Mouse (Mus musculus) megakaryocyte, adult 5-6 weeks (primary cell): Measurements from ENCODE around the gene Togaram2. TPM values are rescaled to one million over a fixed set of nuclear protein-coding genes. Genes with fewer than 3 reads are reported as not detected.
"Not testable (repeated sequence)": the region's sequence is repeated elsewhere in the genome, so short reads cannot be mapped to it uniquely, and the experiment has no call there.

Experiments used
- ATAC-seq: 2 replicates; pipeline ENCODE4 v1.8.0; 2016; ENCODE audit warnings: mild to moderate bottlenecking, inconsistent platforms; ENCODE audit not compliant: poor library complexity, severe bottlenecking
- total RNA-seq, 2 experiments: library from RNA; stranded (forward) in 1 of 2; stranded (reverse) in 1 of 2; fragments of 153-499, 151-499 nt in 1 of 2; fragments of 221-1000, 200-1000 nt in 1 of 2; gene quantifications; 2 replicates each; pipeline versions ENCODE4 v1.2.3 to v1.2.4; 2015 to 2017

The Togaram2 gene
- total RNA-seq (2015) (not detected in 2 replicates), total RNA-seq (2017) (not detected in 2 replicates)

DNA sequence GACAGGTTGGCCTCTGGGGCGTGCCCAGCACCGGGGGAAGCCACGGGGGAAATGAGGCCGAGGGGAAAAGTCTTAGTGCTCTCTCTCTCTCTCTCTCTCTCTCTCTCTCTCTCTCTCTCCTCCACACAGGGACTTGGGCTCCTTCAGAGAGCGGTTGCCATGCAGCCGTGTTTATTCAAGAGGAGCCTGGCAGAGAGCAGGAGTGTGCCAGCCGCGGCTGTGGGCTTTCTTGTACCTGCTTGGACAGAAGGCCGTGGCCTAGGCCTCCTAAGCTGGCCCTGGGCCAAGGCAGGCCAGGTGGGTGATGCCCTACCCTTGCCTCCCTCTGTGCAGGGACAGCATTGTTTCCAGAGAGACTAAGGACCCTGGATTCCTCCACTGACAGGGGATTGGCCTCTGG is at the start of gene Togaram2:
TSS of gene Togaram2 (plus strand) at position 170 of the 400 bp plus-strand sequence.
- ATAC-seq, result no peak

DNA sequence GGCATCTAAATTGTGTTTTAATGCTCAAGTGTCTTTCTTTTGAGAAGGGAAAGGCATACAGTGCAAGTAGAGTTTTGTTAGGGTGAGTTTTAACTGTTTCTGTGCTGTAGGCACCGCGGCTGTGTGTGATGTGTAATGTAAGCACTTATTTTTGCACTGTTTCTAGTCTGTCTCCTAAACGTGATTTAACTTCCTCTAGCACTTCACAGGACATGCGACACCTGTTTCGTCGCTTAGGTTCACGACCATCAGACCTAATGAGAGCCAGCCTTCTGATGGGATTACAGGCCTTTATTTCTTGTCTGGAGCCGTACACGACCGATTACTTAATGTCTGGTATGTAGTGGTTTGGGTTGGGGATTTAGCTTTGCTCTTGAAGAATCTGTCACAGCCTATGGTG is 41.3 kb upstream of the Togaram2 start:
- ATAC-seq, result no peak

DNA sequence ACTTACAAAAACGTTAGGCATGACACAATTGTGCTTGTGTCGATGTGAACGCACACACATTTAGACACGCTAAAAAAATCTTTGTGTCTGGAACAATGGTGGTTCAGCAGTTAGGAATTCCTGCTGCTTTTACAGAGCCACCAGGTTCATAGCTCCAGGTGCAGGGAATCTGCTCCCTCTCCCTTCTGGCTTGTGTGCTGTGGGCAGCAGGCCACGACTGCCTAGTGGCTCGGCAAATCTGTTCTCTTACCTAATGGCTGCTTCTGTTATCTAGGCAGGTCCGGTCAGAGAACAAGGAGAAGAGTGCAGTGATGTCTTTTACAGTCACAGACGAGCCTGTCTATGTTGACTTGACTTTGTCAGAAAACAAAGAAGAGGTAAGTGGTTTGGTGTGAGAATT is 39.7 kb upstream of the Togaram2 start:
- no peak for ATAC-seq

DNA sequence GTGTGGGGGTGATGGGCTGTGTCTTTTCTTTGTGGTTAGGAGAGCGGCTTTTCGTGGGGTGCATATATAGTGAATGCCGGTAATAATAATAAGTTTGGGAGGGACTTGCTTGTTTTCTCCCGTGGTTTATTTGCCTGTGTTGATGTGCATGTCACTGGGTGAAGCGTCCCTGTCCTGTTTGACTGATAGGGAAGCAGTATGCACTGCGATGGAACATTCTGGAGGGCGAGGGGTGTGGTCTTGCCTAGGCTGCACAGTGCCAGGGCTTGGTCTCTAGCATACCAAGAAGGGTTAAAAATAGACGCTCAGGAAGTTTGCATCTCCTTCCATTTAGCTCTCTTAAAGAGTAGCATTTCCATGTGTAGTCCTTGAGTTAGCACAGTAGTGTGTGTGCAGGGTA is 36.3 kb upstream of the Togaram2 start:
- no peak for ATAC-seq

DNA sequence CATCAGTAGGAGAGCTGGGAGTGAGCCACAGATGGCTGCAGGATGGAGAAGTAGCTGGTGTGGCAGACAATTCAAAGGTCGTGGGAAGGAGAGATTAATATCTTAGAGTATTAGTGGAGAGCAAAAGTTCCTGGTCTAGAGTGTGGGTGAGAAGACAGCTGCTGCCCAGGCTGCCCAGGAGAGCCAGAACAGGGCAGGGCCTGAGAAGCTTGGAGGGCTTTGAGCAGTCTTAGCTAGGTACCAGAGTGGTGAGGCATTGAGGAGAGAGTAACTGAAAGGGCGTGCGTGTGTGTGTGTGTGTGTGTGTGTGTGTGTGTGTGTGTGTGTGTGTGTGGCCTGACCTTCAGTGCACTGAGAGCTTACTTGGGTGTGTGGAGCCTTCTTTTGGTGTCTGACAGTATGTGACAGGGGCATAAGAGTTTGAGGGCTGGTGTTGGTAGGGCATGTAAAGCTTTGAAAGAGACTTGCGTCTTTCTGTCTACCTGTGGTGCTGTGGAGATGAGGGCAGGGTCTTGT is 35.3 kb upstream of the Togaram2 start:
- no peak for ATAC-seq

DNA sequence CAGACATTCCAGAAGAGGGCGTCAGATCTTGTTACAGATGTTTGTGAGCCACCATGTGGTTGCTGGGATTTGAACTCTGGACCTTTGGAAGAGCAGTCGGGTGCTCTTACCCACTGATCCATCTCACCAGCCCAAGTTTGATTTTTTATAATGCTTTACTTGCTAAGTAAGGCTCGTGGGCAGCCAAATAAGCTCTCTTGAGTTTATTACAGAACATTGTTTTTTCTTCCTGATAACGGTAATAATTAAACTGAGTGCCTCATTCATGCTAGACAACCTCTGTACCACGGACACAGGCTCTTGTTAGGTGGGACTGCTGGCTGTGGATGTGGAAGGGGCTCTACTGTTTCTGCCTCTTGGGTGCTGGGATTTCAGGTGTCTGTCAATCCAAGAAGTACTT is 34.0 kb upstream of the Togaram2 start:
- ATAC-seq, result not testable (repeated sequence)

DNA sequence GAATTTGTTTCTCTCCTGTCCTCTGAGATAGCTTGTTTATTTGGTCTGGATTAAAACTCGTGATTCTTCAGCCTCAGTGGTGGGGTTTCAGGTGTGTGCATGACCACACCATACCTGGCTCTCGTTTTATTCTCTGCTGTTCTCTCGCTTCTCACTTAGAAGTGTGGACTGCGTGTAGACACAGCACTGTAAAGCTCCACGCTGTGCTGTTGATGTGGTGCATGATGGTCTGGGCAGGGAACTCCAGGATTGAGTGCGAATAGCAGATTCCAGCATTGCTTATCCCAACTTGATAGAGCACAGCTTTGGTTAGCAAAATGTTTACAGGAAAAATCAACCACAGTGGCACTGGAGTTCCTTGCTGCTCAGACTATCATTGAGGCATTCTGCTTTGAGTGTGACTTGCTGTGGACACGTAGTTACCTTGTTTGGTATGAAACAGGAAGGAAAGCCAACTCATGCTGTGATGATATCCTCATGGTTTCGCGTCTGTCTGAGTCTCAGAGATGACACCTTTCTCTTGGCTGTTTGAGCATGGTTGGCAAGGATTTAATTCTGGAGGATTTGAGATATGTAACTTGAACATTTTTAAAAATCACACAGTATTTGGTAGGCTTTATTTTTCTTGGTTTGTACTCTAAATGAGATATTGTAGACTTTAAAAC is 32.5 kb upstream of the Togaram2 start:
- no peak for ATAC-seq

DNA sequence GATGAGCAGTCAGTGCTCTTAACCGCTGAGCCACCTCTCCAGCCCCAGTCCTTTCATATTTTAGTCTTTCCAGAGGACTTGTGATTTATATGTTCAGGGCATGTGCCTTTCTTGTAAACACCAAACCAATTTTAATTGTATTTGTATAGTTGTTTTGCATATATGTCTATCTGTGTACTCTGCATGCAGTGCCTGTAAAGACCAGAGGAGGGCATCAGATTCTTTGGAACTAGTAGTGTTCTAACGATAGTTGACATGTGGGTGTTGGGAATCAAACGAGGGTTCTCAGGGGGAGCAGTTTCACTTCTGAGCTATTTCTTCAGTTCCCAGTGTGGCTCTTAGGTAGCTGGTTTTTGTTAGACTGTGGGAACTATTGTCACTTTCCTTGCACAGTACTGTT is 30.9 kb upstream of the Togaram2 start:
- ATAC-seq, result no peak

DNA sequence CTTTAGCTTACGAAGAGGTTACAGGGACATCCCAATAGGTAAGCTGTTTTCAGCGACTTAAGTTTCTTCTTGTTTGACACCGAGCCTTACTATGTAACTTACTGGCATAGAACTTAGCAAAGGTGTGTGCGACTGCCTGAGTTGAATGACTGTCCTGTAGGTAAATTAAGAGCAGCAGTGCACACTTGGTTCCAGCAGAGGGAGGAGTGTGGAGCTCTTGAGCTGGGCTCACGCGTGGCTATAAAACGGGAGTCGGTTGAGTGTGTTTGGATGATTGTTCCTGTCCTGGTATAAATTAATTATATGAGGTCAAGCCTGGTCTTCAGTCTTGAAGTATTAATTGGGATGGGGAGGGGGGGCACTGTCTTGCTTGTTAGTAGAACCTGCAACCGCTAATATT is 23.1 kb upstream of the Togaram2 start:
- ATAC-seq, result no peak

DNA sequence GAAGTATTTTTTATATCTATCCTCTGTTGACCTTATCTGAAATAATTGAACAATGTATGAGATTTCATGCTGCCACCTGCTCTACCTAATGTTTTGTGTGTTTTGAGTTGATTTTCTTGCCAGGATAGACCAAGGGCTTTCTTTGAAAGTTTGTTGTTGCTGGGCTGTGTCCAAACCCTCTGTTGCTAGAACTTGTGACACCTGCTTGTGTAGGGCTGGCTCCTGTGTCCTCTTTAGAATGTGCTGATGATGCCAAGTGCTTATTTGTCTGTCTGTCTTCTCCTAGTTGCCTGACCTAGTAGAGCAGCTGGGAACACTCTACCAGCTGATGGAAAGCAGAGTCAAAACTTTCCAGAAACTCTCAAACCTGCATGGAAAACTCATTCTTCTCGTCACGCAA is 20.6 kb upstream of the Togaram2 start:
- no peak for ATAC-seq

DNA sequence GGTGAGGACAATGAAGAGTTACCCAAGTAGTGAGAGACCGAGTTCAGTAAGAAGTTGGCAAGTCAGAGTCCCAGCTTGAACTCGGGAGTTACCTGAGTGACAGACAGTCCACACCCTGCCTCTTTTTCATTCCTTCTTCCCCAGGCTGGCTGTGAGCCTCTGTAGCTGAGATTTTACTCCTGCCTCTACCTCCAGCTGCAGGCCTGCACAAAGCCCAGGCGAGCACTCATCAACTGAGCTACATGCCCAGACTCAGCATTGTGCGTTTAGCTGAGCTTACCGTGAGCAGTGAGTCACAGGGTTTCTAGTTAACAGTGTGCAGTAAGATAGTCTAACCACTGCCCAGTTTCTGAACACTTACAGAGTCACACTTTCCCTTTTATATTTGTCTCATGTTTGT is 20.1 kb upstream of the Togaram2 start:
- ATAC-seq, result no peak

DNA sequence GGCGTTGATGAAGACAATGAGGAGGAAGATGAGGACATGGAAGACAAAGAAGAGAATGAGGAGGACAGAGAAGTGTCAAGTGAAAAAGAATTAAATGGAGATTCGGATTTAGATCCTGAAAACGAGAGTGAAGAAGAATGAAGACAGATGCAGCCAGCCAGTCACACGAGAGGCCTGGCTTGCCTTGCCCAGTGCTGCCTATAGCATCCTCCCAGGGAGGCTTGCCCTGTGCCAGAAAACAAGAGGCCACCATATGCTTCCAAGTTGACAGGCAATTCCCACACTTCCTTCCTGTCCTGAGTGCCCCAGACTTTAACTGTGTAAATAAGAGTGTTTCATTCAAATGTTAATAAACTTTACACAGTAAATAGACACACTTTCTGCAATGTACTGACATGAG is 15.5 kb upstream of the Togaram2 start:
- ATAC-seq, result no peak

DNA sequence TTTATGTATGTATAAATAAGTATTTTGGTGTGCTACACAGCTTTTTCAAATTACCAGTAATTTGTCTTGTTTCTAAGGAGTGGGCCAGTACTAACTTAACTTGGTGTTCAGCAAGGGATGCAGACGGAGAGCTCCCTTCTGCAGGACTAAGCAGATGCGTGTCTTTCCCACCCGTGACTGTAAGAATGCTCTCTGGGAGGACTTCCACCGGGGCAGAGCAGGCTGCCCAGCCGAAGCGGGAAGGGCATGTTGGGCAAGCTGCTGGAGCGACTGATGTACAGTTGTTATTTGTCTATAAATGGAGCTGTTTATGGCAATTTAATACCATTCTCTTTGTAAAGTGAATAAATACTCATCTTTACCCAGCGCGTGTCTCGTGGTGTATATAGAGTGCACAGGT is 14.4 kb upstream of the Togaram2 start:
- no peak for ATAC-seq

DNA sequence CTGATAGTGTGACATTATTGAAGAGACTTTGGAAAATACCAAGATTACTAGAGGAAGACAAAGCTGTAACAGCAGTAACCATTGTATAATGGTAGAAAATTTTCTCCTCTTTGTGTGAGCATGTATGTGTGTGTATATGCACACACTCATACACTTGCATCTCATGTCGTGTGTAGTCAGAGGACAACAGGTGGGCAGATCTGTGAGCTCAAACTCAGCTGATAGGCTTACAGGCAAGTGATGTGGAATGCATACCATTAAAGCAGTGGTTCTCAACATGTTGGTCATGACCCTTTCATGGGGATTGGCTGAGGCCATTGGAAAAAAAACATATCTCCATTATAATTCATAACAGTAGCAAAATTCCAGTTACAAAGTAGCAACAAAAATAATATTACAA is 12.7 kb upstream of the Togaram2 start:
- no peak for ATAC-seq

DNA sequence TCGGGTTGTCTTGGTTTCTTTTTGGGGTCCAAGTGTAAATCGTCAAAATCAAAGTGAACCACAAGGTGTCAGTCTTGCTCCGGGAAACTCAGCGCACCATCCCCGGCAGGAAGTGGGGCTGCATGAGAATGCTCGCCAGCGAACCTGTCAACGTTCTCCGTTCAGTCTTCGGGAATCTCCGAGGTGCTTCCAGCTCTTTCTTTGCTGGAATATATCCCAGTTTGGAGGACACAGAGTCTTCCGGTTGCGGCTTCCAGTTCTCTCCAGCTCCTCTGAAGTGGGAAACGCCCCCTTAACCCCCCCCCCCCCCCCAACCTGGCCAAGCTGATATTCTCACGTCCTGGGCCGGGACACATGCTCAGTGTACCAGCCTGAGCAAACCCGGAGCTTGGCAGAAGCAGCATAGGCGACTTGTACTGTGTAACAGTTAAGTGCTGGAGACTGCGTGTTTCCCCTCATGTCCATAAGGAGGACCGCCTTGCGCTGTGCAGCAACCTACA is 10.3 kb upstream of the Togaram2 start:
- peak; percentile 87 for ATAC-seq

DNA sequence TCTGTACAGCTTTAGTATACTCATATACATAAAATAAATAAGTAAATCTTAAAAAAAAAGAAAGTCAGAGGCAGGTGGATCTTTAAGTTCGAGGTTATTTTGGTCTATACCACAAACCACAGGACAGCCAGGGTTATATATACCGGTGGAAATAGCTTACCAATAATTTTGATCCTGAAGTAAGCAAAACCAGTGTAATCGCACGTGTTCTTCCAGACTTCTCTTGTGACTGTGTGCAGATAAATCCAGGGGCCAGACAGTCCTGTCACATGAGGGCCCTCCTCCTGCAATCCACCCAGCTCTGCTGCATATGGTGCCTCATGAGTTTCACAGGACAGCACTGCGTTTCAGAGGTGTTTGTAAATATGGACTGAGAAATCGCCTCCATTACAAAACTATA is 9.6 kb upstream of the Togaram2 start:
- no peak for ATAC-seq

DNA sequence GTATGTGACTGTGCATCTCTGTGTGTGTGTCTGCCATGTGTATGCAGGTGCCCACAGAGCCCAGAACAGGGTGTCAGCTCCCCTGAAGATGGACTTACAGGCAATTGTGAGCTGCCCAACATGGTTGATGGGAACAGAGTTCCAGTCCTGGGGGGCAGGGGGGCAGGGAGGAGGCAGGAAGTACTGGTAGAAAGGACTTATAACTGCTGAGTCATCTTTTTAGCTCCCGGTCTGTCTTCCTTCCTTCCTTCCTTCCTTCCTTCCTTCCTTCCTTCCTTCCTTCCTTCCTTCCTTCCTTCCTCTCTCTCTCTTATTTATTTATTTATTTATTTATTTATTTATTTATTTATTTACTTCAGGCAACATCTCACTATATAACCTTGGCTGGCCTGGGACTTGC is 8.9 kb upstream of the Togaram2 start:
- no peak for ATAC-seq

DNA sequence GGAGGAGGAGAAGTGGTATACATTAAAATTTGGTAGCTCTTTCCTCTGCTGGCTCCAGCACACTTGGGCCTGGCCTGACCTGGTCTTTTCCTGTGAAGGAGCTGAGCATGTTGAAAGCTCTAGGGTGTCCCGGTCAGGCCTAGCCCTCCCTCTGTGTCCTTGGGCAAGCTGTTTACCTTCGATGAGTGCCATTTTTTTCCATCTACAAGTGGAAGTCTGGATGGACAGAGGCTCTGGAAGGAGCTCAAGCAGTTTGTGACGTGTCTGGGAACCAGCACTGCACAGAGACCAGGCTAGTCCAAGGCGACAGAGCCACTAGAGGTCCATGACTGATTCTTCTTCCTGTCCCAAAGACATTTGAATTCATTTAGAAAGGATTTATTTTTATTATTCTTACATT is 7.9 kb upstream of the Togaram2 start:
- ATAC-seq, result no peak

DNA sequence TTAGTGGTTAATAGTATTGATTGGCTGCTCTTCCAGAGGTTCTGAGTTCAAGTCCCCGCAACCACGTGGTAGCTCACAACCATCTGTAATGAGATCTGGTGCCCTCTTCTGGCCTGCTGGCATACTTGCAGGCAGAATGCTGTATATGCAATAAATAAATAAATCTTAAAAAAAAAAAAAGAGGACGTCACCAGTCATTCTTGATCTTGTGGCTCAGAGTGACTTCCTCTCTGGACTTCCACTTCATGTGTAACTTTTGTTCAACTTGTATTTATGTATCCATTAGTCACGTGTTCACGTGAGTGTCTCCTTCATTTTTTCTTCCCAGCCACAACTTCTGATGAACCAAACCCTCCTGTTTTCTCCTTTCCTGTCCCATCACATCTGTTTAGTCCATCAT is 3.5 kb upstream of the Togaram2 start:
- ATAC-seq, result peak; percentile 46; the same call in 1 of the 2 replicates

DNA sequence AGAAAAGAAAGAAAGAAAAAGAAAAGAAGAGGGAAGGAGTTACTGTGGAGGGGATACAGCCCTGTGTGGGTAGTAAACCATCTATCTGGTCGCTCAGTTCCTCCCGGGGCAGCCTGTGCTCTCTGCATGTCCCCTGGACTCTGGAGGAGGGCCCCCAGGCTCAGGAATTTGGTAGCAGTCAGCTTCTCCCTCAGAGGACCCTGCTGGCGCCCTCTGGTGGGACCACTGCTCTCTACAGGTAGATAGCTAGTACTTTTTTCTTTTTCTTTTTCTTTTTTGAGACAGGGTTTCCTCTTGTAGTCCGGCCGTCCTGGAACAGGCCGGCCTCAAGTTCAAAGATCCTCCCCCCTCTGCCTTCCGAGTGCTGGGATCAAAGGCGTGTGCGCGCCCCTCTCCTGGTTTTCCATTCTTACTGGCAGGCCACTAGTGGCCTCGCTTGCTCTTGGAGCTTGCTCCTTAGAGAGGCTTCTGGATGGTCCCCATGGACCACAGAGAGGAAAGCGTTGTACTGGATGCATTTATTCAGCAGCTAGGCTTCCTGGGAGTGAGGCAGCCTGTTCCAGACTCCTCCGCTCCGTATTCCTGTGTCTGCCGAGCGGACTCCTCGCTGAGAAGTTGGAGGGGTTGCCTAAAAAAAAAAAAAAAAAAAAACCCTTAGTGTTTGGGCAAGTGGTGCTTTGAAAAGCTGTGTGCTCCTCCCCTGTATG is 1.1 kb upstream of the Togaram2 start:
- ATAC-seq, result peak; percentile 19; the same call in 1 of the 2 replicates

DNA sequence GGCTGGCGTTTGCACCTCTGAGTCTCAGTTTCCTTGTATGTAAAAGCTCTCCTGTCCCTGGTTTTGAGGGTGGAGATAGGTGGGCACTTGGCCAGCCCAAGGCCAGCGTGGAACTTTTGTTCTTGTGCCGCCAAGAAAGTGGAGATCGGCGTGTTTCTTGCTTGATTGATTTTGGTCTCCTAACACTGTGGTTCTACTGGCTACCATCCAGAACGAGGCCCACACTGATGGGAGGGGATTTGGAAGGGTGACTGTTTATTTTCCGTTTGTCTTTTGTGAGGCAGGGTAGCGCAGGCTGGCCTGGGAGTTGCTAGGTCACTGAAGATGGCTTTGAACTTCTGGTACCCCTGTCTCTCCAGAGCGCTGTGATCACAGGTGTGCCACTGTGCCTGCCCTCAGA is 875 bp downstream of the Togaram2 start:
- ATAC-seq, result no peak

DNA sequence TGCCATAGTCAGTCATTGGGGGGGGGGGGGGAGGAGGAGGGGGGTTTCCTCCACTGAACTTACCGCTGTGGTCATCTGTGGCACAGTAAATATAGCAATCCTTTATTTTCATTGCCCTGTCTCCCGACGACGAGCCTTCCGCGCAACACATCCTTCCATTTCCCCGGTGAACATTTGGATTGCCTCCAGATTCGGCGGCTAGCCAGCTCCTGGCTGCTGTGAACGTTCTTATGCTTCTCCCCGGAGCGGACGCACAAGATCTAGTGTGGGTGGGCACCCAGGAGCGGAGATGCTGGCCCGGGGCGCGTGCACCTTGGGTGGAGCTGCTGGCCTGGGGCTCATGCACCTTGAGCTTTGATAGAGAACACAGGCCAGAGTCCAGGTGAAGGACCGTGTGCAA is 1.8 kb downstream of the Togaram2 start:
- no peak for ATAC-seq
